Mouse (Mus musculus): ENCODE measurements around the gene Ehd3. TPM values are rescaled to one million over a fixed set of nuclear protein-coding genes. Genes with fewer than 3 reads are reported as not detected.

The Ehd3 gene
- total and polyA plus RNA-seq, 3 experiments = 0.01 to 0.05 TPM; not detected in 1

DNA sequence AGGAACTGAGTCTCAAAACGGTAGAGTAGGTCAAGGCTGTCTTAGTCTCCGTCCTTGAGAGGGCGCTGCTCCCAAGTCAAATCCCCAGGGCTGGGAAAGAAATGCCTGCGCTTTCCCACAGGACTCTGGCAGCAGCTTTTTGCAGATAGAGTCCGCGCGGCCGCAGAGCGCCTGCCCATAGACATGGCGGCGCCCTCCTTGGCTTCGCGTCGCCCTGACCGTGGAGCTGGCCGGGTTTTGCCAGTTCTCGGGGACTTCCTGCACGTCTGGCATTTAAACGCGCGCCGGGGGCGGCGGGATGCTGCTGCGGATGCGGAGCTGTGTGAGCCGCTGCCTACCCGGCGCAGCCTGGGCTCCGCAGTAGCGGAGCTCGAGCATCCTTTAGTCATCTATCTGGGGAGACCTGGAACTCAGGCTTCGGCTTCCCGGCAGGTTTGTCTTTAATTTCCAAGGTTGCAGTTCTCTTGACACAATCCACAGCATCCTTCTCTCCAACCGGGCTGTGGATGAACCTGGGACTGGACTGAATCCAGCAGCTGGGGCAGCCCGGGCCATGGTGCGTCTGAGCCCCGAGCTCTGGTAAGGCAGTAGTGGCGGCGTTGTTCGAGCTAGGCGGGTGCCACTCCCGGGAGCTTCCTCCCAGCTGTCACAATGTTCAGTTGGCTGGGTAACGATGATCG lies 798 bp downstream of the Ehd3 start:
- H3K36me3 ChIP-seq (replicated peaks) = no peaks in the 10 kb centered on the region
- no peaks in the 10 kb centered on the region for H3K4me1 ChIP-seq (ENCODE audit: insufficient read depth, low read depth, low read length)
- ATAC-seq (ENCODE audit: extremely low read depth, insufficient number of reproducible peaks, low FRiP score, poor library complexity, severe bottlenecking) (no peak), DNase-seq (ENCODE audit: low spot score) (no peak)
- H3K4me3 ChIP-seq (ENCODE audit: low read depth, low read length) = no peak overlapping the region
- H3K9me3 ChIP-seq (replicated peaks) = peaks cover 55% of the 10 kb centered on the region
- TF ChIP-seq GATA1 (IDR thresholded peaks at IDR 0.05; ENCODE audit: borderline replicate concordance, low read length) (no peak), GATA2 (IDR thresholded peaks at IDR 0.05; ENCODE audit: borderline replicate concordance, low read depth, low read length) (no peak), POLR2AphosphoS5 (IDR thresholded peaks at IDR 0.05; ENCODE audit: insufficient replicate concordance, low read depth, low read length) (no peak), TAL1 (conservative IDR thresholded peaks at IDR 0.05; ENCODE audit: low read depth, low read length) (no peak), CTCF (IDR thresholded peaks at IDR 0.05; ENCODE audit: low read depth, low read length) (no peak)
- no peaks in the 10 kb centered on the region for H3K27me3 ChIP-seq (ENCODE audit: insufficient read depth, low read length)

DNA sequence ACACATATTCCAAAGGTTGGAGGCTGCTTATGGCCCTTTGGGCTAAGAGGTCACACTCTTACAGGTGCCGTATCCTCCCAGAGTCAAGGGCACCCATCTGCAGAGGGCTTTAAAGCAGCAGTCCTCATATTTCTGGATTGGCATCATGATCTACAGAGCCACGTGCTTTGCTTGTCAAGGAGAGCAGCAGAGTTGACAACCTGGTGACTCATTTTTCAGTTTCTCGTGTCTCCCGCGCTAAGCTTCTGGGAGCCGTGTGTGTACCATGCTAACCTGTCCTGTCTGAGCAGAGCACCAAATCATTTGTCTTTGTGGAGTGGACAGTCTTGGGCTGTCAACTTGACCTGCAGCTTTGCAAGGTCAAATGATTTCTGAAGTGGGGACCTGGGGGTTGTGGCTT lies 2.4 kb downstream of the Ehd3 start:
- Histone ChIP-seq H3K4me1 (ENCODE audit: insufficient read depth, low read depth, low read length) (no peaks in the 10 kb centered on the region), H3K9me3 (replicated peaks) (peaks cover 57% of the 10 kb centered on the region), H3K27me3 (ENCODE audit: insufficient read depth, low read length) (no peaks in the 10 kb centered on the region), H3K4me3 (ENCODE audit: low read depth, low read length) (no peak overlapping the region), H3K36me3 (replicated peaks) (no peaks in the 10 kb centered on the region)
- ATAC-seq (ENCODE audit: extremely low read depth, insufficient number of reproducible peaks, low FRiP score, poor library complexity, severe bottlenecking) (no peak), DNase-seq (ENCODE audit: low spot score) (no peak)
- TF ChIP-seq CTCF (IDR thresholded peaks at IDR 0.05; ENCODE audit: low read depth, low read length) (no peak), GATA1 (IDR thresholded peaks at IDR 0.05; ENCODE audit: borderline replicate concordance, low read length) (no peak), TAL1 (conservative IDR thresholded peaks at IDR 0.05; ENCODE audit: low read depth, low read length) (no peak), GATA2 (IDR thresholded peaks at IDR 0.05; ENCODE audit: borderline replicate concordance, low read depth, low read length) (no peak), POLR2AphosphoS5 (IDR thresholded peaks at IDR 0.05; ENCODE audit: insufficient replicate concordance, low read depth, low read length) (no peak)

DNA sequence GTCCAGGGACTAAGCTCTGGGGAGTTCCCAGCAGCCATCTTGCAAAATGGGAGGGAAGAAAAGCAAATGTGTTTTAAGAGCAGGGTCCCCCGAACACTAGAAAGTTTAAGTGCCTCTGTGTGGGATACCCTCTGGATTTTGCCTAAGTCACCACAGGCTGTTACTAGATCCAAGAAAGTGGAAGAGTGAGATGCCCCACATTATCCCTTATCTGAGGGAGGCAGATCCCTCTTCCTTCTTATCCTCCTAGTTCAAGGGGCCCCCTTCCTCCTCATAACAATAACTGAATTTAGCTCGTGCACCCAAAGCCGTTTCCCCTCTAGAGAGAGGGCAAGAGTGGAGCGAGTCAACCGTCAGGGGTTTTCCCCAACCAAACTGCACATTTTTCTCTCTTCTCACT lies 3.3 kb downstream of the Ehd3 start:
- no peaks in the 10 kb centered on the region for H3K27me3 ChIP-seq (ENCODE audit: insufficient read depth, low read length)
- TF ChIP-seq POLR2AphosphoS5 (IDR thresholded peaks at IDR 0.05; ENCODE audit: insufficient replicate concordance, low read depth, low read length) (no peak), GATA1 (IDR thresholded peaks at IDR 0.05; ENCODE audit: borderline replicate concordance, low read length) (no peak), GATA2 (IDR thresholded peaks at IDR 0.05; ENCODE audit: borderline replicate concordance, low read depth, low read length) (no peak), CTCF (IDR thresholded peaks at IDR 0.05; ENCODE audit: low read depth, low read length) (no peak), TAL1 (conservative IDR thresholded peaks at IDR 0.05; ENCODE audit: low read depth, low read length) (no peak)
- no peak overlapping the region for H3K4me3 ChIP-seq (ENCODE audit: low read depth, low read length)
- peaks cover 57% of the 10 kb centered on the region for H3K9me3 ChIP-seq (replicated peaks)
- ATAC-seq (ENCODE audit: extremely low read depth, insufficient number of reproducible peaks, low FRiP score, poor library complexity, severe bottlenecking) (no peak), DNase-seq (ENCODE audit: low spot score) (no peak)
- no peaks in the 10 kb centered on the region for H3K36me3 ChIP-seq (replicated peaks)
- H3K4me1 ChIP-seq (ENCODE audit: insufficient read depth, low read depth, low read length) = no peaks in the 10 kb centered on the region

DNA sequence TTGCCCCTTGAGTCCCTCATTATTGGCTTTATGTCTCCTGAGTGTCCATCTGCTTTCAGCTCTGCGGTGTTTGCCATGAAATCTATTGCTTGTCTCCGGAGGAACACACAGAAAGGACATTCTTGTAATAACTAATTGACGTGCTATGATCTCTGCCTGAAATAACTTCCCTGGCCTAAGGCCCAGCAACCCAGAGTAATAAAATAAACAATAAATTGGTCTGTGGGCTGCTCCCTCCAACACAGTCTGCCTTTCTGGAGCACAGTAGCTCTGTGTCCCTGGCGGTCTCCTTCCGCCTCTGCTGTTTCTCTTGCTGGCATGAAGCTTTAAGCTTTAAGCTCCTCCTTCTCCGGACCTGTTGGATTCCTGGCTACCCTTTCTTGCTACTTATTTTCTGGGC lies 4.5 kb downstream of the Ehd3 start:
- Histone ChIP-seq H3K4me3 (ENCODE audit: low read depth, low read length) (no peak overlapping the region), H3K4me1 (ENCODE audit: insufficient read depth, low read depth, low read length) (no peaks in the 10 kb centered on the region), H3K27me3 (ENCODE audit: insufficient read depth, low read length) (no peaks in the 10 kb centered on the region), H3K9me3 (replicated peaks) (peaks cover 63% of the 10 kb centered on the region), H3K36me3 (replicated peaks) (no peaks in the 10 kb centered on the region)
- DNase-seq (ENCODE audit: low spot score) = no peak
- no peak for ATAC-seq (ENCODE audit: extremely low read depth, insufficient number of reproducible peaks, low FRiP score, poor library complexity, severe bottlenecking)
- TF ChIP-seq CTCF (IDR thresholded peaks at IDR 0.05; ENCODE audit: low read depth, low read length) (no peak), TAL1 (conservative IDR thresholded peaks at IDR 0.05; ENCODE audit: low read depth, low read length) (no peak), POLR2AphosphoS5 (IDR thresholded peaks at IDR 0.05; ENCODE audit: insufficient replicate concordance, low read depth, low read length) (no peak), GATA1 (IDR thresholded peaks at IDR 0.05; ENCODE audit: borderline replicate concordance, low read length) (no peak), GATA2 (IDR thresholded peaks at IDR 0.05; ENCODE audit: borderline replicate concordance, low read depth, low read length) (no peak)

DNA sequence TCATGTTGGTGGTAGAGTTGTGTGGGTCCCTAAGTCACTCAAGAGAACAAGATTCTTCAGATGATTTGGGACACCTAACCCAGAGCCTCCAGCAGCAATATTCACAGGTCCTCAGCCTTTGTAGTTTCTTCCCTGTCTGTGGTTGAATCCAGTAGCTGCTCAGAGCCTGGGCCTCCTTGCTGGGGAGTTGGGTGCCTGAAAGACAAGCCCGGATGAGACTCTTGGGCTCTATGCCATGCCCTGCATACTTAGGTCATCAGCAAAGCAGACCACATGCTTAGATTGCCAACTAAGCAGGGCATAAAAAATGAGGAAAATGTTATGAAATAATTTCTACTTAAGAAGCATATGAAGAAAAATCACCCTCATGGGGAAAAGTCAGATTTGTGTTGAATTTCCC lies 6.9 kb downstream of the Ehd3 start:
- ATAC-seq (ENCODE audit: extremely low read depth, insufficient number of reproducible peaks, low FRiP score, poor library complexity, severe bottlenecking) (no peak), DNase-seq (ENCODE audit: low spot score) (no peak)
- peaks cover 63% of the 10 kb centered on the region for H3K9me3 ChIP-seq (replicated peaks)
- no peaks in the 10 kb centered on the region for H3K4me1 ChIP-seq (ENCODE audit: insufficient read depth, low read depth, low read length)
- no peaks in the 10 kb centered on the region for H3K27me3 ChIP-seq (ENCODE audit: insufficient read depth, low read length)
- H3K4me3 ChIP-seq (ENCODE audit: low read depth, low read length) = no peak overlapping the region
- H3K36me3 ChIP-seq (replicated peaks) = no peaks in the 10 kb centered on the region
- no peak for TF ChIP-seq POLR2AphosphoS5 (IDR thresholded peaks at IDR 0.05; ENCODE audit: insufficient replicate concordance, low read depth, low read length)
- no peak for TF ChIP-seq CTCF (IDR thresholded peaks at IDR 0.05; ENCODE audit: low read depth, low read length)
- no peak for TF ChIP-seq TAL1 (conservative IDR thresholded peaks at IDR 0.05; ENCODE audit: low read depth, low read length)
- no peak for TF ChIP-seq GATA1 (IDR thresholded peaks at IDR 0.05; ENCODE audit: borderline replicate concordance, low read length)
- no peak for TF ChIP-seq GATA2 (IDR thresholded peaks at IDR 0.05; ENCODE audit: borderline replicate concordance, low read depth, low read length)

DNA sequence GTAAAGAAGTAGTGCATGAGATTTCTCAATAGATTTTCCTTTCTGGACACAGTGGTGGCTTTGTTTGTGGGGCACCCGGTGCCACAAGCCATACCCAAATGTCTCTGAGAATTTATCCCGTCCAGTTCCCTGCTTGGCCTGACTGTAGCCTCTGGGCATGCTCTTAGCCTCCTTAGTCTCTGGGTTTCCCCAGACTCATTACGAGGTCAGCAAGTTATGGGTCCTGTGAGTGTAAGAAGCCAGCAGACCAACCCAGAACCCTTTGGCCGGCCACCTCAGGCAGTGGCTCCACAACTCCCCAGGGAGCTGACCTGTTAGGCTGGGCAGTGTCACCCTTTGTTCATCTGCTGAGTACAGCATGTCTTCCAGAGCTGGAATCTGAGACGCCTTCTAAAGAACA lies 7.6 kb downstream of the Ehd3 start:
- Histone ChIP-seq H3K36me3 (replicated peaks) (no peaks in the 10 kb centered on the region), H3K27me3 (ENCODE audit: insufficient read depth, low read length) (no peaks in the 10 kb centered on the region), H3K4me3 (ENCODE audit: low read depth, low read length) (no peak overlapping the region), H3K9me3 (replicated peaks) (peaks cover 63% of the 10 kb centered on the region), H3K4me1 (ENCODE audit: insufficient read depth, low read depth, low read length) (no peaks in the 10 kb centered on the region)
- no peak for TF ChIP-seq GATA2 (IDR thresholded peaks at IDR 0.05; ENCODE audit: borderline replicate concordance, low read depth, low read length)
- TF ChIP-seq GATA1 (IDR thresholded peaks at IDR 0.05; ENCODE audit: borderline replicate concordance, low read length) = no peak
- TF ChIP-seq CTCF (IDR thresholded peaks at IDR 0.05; ENCODE audit: low read depth, low read length) = no peak
- no peak for DNase-seq (ENCODE audit: low spot score)
- no peak for ATAC-seq (ENCODE audit: extremely low read depth, insufficient number of reproducible peaks, low FRiP score, poor library complexity, severe bottlenecking)

Data from G1E (cell line).